In genomic region chr9:86694644-86695043, GRCm38 (mm10) we compare ENCODE assay signal across 11 mouse cellular contexts. TPM values are rescaled to one million over a fixed set of nuclear protein-coding genes. Genes with fewer than 3 reads are reported as not detected.
DNase-seq lines count a peak whose midpoint lies in the region; ATAC-seq and TF ChIP-seq lines count a peak whose summit lies in the region.
"Had no signal": no experiment of that assay in that cellular context is flagged by ENCODE, and none has a peak within 500 bp of the region (broad histone marks: within the 10 kb centered on the region; RNA-seq: fewer than 3 reads in every experiment).

No protein-coding gene starts in this region.

- no peak overlapping the region for H3K27ac ChIP-seq in heart, embryonic 13.5 days (replicated peaks)
- H3K27ac ChIP-seq in neural tube, embryonic 12.5 days = no peak overlapping the region
- no peak overlapping the region for H3K27ac ChIP-seq in limb, embryonic 10.5 days
- H3K27ac ChIP-seq in stomach, postnatal 0 days (replicated peaks) = no peak overlapping the region

- no peak for TF ChIP-seq CTCF in stomach, postnatal 0 days (IDR thresholded peaks at IDR 0.05; ENCODE audit: low read depth)

- ATAC-seq in heart, embryonic 13.5 days (ENCODE audit: extremely low read depth, insufficient number of reproducible peaks, low FRiP score, low TSS enrichment) = no peak
- no peak for ATAC-seq in neural tube, embryonic 12.5 days (ENCODE audit: low FRiP score, low read depth)
- no peak for ATAC-seq in stomach, postnatal 0 days (ENCODE audit: low FRiP score, low TSS enrichment)

- intact Hi-C loops in heart, postnatal 25 days (cut with DNase I) = no loop called here

- H3K36me3 ChIP-seq in heart, embryonic 13.5 days = no peaks in the 10 kb centered on the region
- no peaks in the 10 kb centered on the region for H3K36me3 ChIP-seq in neural tube, embryonic 12.5 days
- H3K36me3 ChIP-seq in limb, embryonic 10.5 days = no peaks in the 10 kb centered on the region
- H3K36me3 ChIP-seq in stomach, postnatal 0 days (ENCODE audit: control insufficient read depth, insufficient read depth, low read length) = no peaks in the 10 kb centered on the region

- DNase-seq in heart, postnatal 25 days (ENCODE audit: low spot score) = no peak
- no peak for DNase-seq in neural tube, embryonic 10.5 days (ENCODE audit: extremely low spot score, low spot score)
- DNase-seq in limb, embryonic 10.5 days (ENCODE audit: low spot score) = no peak
- no peak for DNase-seq in stomach, postnatal 0 days (ENCODE audit: low spot score)
- no peak for DNase-seq in gastrocnemius, postnatal 10 days
- no peak for DNase-seq in urinary bladder, postnatal 10 days (ENCODE audit: low spot score)
- DNase-seq: gastrocnemius, postnatal 14 days; thymus, postnatal 25 days had no signal

- peaks cover 10% of the 10 kb centered on the region for H3K4me1 ChIP-seq in heart, embryonic 13.5 days
- H3K4me1 ChIP-seq in neural tube, embryonic 12.5 days = no peaks in the 10 kb centered on the region
- peaks cover 9% of the 10 kb centered on the region for H3K4me1 ChIP-seq in limb, embryonic 10.5 days
- H3K4me1 ChIP-seq in stomach, postnatal 0 days (replicated peaks; ENCODE audit: control insufficient read depth, insufficient read depth) = no peaks in the 10 kb centered on the region

- peak overlapping the region; percentile 74 for H3K4me2 ChIP-seq in heart, embryonic 13.5 days
- peak overlapping the region; percentile 92 for H3K4me2 ChIP-seq in neural tube, embryonic 12.5 days (replicated peaks)
- 0 out of 2 replicates have a peak overlapping the region, but pooled peaks have one; percentile 26 for H3K4me2 ChIP-seq in stomach, postnatal 0 days (replicated peaks; ENCODE audit: low read depth)

- peak overlapping the region; percentile 73 for H3K4me3 ChIP-seq in heart, embryonic 13.5 days
- H3K4me3 ChIP-seq in neural tube, embryonic 12.5 days = no peak overlapping the region
- H3K4me3 ChIP-seq in limb, embryonic 10.5 days = peak overlapping the region; percentile 78; the same call in 1 of the 2 replicates
- H3K4me3 ChIP-seq in stomach, postnatal 0 days (ENCODE audit: low read depth, low read length) = peak overlapping the region; percentile 77

- no peaks in the 10 kb centered on the region for H3K27me3 ChIP-seq in heart, embryonic 13.5 days (replicated peaks)
- H3K27me3 ChIP-seq in neural tube, embryonic 12.5 days (replicated peaks) = peaks cover 3% of the 10 kb centered on the region
- peaks cover 22% of the 10 kb centered on the region for H3K27me3 ChIP-seq in limb, embryonic 10.5 days (ENCODE audit: low read depth, poor library complexity, severe bottlenecking)
- H3K27me3 ChIP-seq in stomach, postnatal 0 days (ENCODE audit: control insufficient read depth, insufficient read depth, low read length) = no peaks in the 10 kb centered on the region

- peak overlapping the region; percentile 58; the same call in 1 of the 2 replicates for H3K9ac ChIP-seq in heart, embryonic 13.5 days
- H3K9ac ChIP-seq in neural tube, embryonic 12.5 days = no peak overlapping the region
- no peak overlapping the region for H3K9ac ChIP-seq in stomach, postnatal 0 days (ENCODE audit: low read length)

- TF ChIP-seq EP300 in stomach, postnatal 0 days (optimal IDR thresholded peaks at IDR 0.05) = no peak

- WGBS in heart, embryonic 13.5 days = 84% methylated on average over 7 of the region's 7 CpGs
- 93% methylated on average over 7 of the region's 7 CpGs for WGBS in neural tube, embryonic 12.5 days
- 93% methylated on average over 7 of the region's 7 CpGs for WGBS in limb, embryonic 10.5 days
- WGBS in stomach, postnatal 0 days = 88% methylated on average over 7 of the region's 7 CpGs

- no peaks in the 10 kb centered on the region for H3K9me3 ChIP-seq in heart, embryonic 13.5 days
- H3K9me3 ChIP-seq in neural tube, embryonic 12.5 days = no peaks in the 10 kb centered on the region
- H3K9me3 ChIP-seq in limb, embryonic 10.5 days (replicated peaks) = no peaks in the 10 kb centered on the region
- H3K9me3 ChIP-seq in stomach, postnatal 0 days (ENCODE audit: control insufficient read depth, low read length) = no peaks in the 10 kb centered on the region

RNA-seq across cellular contexts. Expression of gene Me1, which starts 1.1 kb away (rescaled TPM):
- polyA plus RNA-seq in heart, embryonic 13.5 days (2015; fragmentation: Nextera tagmentation; extraction: Ambion mirVana) = 32.2 and 32.6 TPM in 2 replicates
- total RNA-seq in heart, postnatal 25 days (2021) = 10 to 100 TPM; 86.7 to 92.3 TPM
- polyA plus RNA-seq in neural tube, embryonic 12.5 days (2016; fragmentation: Nextera tagmentation; extraction: Ambion mirVana) = 23.7 and 26.3 TPM in 2 replicates
- polyA plus RNA-seq in limb, embryonic 10.5 days (2016; fragmentation: Nextera tagmentation; extraction: Ambion mirVana) = 6.2 and 9.4 TPM in 2 replicates
- polyA plus RNA-seq in stomach, postnatal 0 days (2015; fragmentation: Nextera tagmentation; extraction: Ambion mirVana) = 171 and 189 TPM in 2 replicates
- total RNA-seq in gastrocnemius, postnatal 10 days (2021) = 10 to 100 TPM; 40.0 to 41.5 TPM

RNA-seq across cellular contexts. Expression of gene Prss35, which starts 48.8 kb away (rescaled TPM):
- 30.6 and 38.0 TPM in 2 replicates for polyA plus RNA-seq in heart, embryonic 13.5 days (2015; fragmentation: Nextera tagmentation; extraction: Ambion mirVana)
- under 1 TPM; 0.34 to 0.45 TPM for total RNA-seq in heart, postnatal 25 days (2021)
- 3.2 and 5.0 TPM in 2 replicates for polyA plus RNA-seq in neural tube, embryonic 12.5 days (2016; fragmentation: Nextera tagmentation; extraction: Ambion mirVana)
- polyA plus RNA-seq in limb, embryonic 10.5 days (2016; fragmentation: Nextera tagmentation; extraction: Ambion mirVana) = 1.8 and 2.3 TPM in 2 replicates
- polyA plus RNA-seq in stomach, postnatal 0 days (2015; fragmentation: Nextera tagmentation; extraction: Ambion mirVana) = 3.9 and 4.6 TPM in 2 replicates
- 1 to 10 TPM; 6.2 to 9.1 TPM for total RNA-seq in gastrocnemius, postnatal 10 days (2021)
- polyA plus RNA-seq: small intestine, adult 2 months had no signal

Comparison
In these comparisons a context has a peak if more than half of its experiments do, and no peak if none do; other contexts are left out.
1. H3K4me2 ChIP-seq: peak in every context shown above with its lines; median percentile 92 in neural tube, embryonic 12.5 days; 74 in heart, embryonic 13.5 days; 26 in stomach, postnatal 0 days.